Mouse (Mus musculus): ENCODE results near the gene Dnajb14.

DNA sequence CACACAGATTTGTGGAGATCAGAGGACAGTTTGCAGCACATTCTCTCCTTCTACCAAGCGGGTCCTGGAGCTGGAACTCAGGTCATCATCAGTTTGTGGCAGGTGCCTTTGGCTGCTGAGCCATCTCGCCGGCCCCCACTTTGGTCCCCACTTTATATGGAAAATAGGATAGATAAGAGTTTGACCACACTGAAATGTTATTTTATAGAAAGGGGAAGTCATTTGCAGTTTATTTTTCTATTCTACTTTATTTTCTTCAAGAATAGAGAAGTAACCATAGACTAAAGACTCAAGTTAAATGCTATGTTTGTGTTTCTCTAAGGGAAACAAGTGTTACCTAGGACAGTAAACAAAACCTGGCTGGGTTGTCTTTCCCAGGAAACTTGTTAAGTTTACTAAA lies 29.4 kb downstream of the Dnajb14 start:
- no peak for TF ChIP-seq POLR2AphosphoS2 (IDR thresholded peaks at IDR 0.05; ENCODE audit: insufficient read length, low read depth)
- TF ChIP-seq POLR2A (IDR thresholded peaks at IDR 0.05; ENCODE audit: insufficient read length, low read depth): no peak
- TF ChIP-seq SRF (IDR thresholded peaks at IDR 0.05; ENCODE audit: control insufficient read depth, insufficient read length, low read depth): no peak
- no peak for TF ChIP-seq MYOD1 (IDR thresholded peaks at IDR 0.05; ENCODE audit: control insufficient read depth in 1 of 3, insufficient read length in 2 of 3, low read depth in 2 of 3)
- no peak for TF ChIP-seq TCF12 (IDR thresholded peaks at IDR 0.05; ENCODE audit: insufficient read depth, poor library complexity, severe bottlenecking)
- no peak for TF ChIP-seq USF1 (IDR thresholded peaks at IDR 0.05; ENCODE audit: low read depth)
- no peak for TF ChIP-seq MAX (IDR thresholded peaks at IDR 0.05; ENCODE audit: low read depth)
- no peak for TF ChIP-seq CEBPB (IDR thresholded peaks at IDR 0.05; ENCODE audit: insufficient read depth, poor library complexity, severe bottlenecking)
- no peak for TF ChIP-seq E2F4 (IDR thresholded peaks at IDR 0.05; ENCODE audit: insufficient read depth)
- no peak for TF ChIP-seq TCF3 (IDR thresholded peaks at IDR 0.05; ENCODE audit: insufficient read length, low read depth)
- TF ChIP-seq MYOG (IDR thresholded peaks at IDR 0.05; ENCODE audit: control insufficient read depth in 1 of 3, insufficient read depth in 1 of 3, insufficient read length in 2 of 3, low read depth in 2 of 3): no peak
- no peak for TF ChIP-seq REST (IDR thresholded peaks at IDR 0.05; ENCODE audit: insufficient read depth, insufficient read length)

All from myocyte (in vitro differentiated cells).